Mouse (Mus musculus): ENCODE results near the gene Nhsl1.

Gene Nhsl1

GRCm38 (mm10) chr10:18318916-18319481, at the start of gene Nhsl1:
Gene Nhsl1, plus strand, starts transcription at chr10:18318985.
- peak; percentile 44 for DNase-seq

GRCm38 (mm10) chr10:18276090-18276734, 42.6 kb upstream of the Nhsl1 start:
- no peak for DNase-seq

GRCm38 (mm10) chr10:18283991-18284390, 34.8 kb upstream of the Nhsl1 start:
- no peak for DNase-seq

- DNase-seq = no peak
These were observed 29.3 kb upstream of the Nhsl1 start for GRCm38 (mm10) chr10:18289512-18289911.

GRCm38 (mm10) chr10:18305106-18305505, 13.7 kb upstream of the Nhsl1 start:
- DNase-seq = no peak

- no peak for DNase-seq
These were observed 3.7 kb upstream of the Nhsl1 start for GRCm38 (mm10) chr10:18315071-18315470.

GRCm38 (mm10) chr10:18317521-18317920, 1.3 kb upstream of the Nhsl1 start:
- no peak for DNase-seq

GRCm38 (mm10) chr10:18317961-18318915, 547 bp upstream of the Nhsl1 start:
- DNase-seq = peak; percentile 62

GRCm38 (mm10) chr10:18319691-18320090, 906 bp downstream of the Nhsl1 start:
- DNase-seq = no peak

- no peak for DNase-seq
These were observed 3.1 kb downstream of the Nhsl1 start for GRCm38 (mm10) chr10:18321861-18322260.

GRCm38 (mm10) chr10:18323701-18324100, 4.9 kb downstream of the Nhsl1 start:
- DNase-seq = no peak

- no peak for DNase-seq
These were observed 9.6 kb downstream of the Nhsl1 start for GRCm38 (mm10) chr10:18328331-18328908.

GRCm38 (mm10) chr10:18329096-18330038, 10.6 kb downstream of the Nhsl1 start:
- DNase-seq = peak; percentile 35

- no peak for DNase-seq
These were observed 11.7 kb downstream of the Nhsl1 start for GRCm38 (mm10) chr10:18330445-18330844.

GRCm38 (mm10) chr10:18333575-18333974, 14.8 kb downstream of the Nhsl1 start:
- DNase-seq = no peak

- no peak for DNase-seq
These were observed 15.4 kb downstream of the Nhsl1 start for GRCm38 (mm10) chr10:18334176-18334575.

- DNase-seq = no peak
These were observed 15.9 kb downstream of the Nhsl1 start for GRCm38 (mm10) chr10:18334734-18335133.

GRCm38 (mm10) chr10:18337725-18338124, 18.9 kb downstream of the Nhsl1 start:
- DNase-seq = no peak

- DNase-seq = no peak
These were observed 20.6 kb downstream of the Nhsl1 start for GRCm38 (mm10) chr10:18339386-18339785.

GRCm38 (mm10) chr10:18340930-18341329, 22.1 kb downstream of the Nhsl1 start:
- DNase-seq = no peak

- DNase-seq = no peak
These were observed 22.8 kb downstream of the Nhsl1 start for GRCm38 (mm10) chr10:18341444-18342196.
